Mouse (Mus musculus) ES-Bruce4 (cell line): ENCODE measurements around the gene Wnt10b.
A peak's percentile ranks its signal among the peaks of the same experiment; 100 is the strongest.

Source experiments
- CTCF ChIP-seq: IDR thresholded peaks from one replicate; pipeline ENCODE4 v1.8.1; 2011; ENCODE audit warnings: low read depth, low read length
- EP300 ChIP-seq: IDR thresholded peaks from 2 replicates; pipeline ENCODE4 v1.6.1; 2011; ENCODE audit warnings: low read depth, low read length; ENCODE audit not compliant: insufficient read depth
- POLR2A ChIP-seq: IDR thresholded peaks from one replicate; pipeline ENCODE4 v1.8.1; 2011; ENCODE audit warnings: low read length; ENCODE audit not compliant: insufficient read depth

DNA sequence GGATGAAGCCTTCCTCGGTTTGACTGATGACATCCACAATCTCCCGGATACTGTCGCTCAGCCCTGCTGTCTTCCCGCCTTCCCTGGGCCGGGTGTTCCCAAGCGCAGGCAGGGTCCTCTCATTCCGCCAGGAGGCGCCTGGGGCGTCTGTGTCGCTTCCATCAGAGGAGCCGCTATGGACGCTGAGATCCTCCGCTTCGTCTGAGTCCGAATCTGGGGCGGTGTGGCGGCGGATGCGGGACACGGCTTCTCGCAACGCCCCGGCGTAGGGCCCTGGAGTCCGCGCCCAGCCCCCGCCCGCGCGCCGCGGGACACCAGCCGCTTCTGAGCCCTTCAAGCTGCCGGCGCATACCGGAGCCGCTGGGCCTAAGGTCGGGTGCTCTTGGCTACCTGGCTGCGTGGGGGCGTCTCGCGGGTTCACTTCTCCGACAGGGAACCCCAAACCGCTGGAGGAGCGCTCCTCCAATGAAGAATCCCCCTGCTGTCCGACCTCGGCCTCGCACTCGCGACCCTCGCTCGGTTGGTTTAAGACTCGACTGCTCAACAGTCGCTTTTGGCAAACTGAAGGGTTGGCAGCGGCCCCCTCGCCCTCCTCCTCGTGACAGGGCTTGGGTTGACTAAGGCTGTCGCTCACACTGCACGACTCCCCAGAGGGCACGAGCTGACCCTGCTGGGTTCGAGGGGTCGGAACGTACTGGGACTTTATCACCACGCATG is 27.5 kb upstream of the Wnt10b start:
- no peak for TF ChIP-seq EP300
- peak; percentile 37 for TF ChIP-seq CTCF
- no peak for TF ChIP-seq POLR2A
